Mouse (Mus musculus) ES-E14 (cell line): ENCODE results near the gene 1700030K09Rik.

ENCODE experiments used
- CHD2 ChIP-seq: IDR thresholded peaks from 2 replicates; pipeline ENCODE4 v1.6.1; 2014; ENCODE audit warnings: mild to moderate bottlenecking, low read depth, low read length, inconsistent platforms
- HCFC1 ChIP-seq: IDR thresholded peaks from 2 replicates; pipeline ENCODE4 v1.6.1; 2012; ENCODE audit warnings: low read length, inconsistent platforms, borderline replicate concordance; ENCODE audit not compliant: insufficient read depth
- MAFK ChIP-seq: IDR thresholded peaks from 2 replicates; pipeline ENCODE4 v1.6.1; 2014; ENCODE audit warnings: mild to moderate bottlenecking, low read depth, low read length, inconsistent platforms; ENCODE audit not compliant: insufficient read depth
- ZC3H11A ChIP-seq: IDR thresholded peaks from 2 replicates; pipeline ENCODE4 v1.6.1; 2012; ENCODE audit warnings: low read depth, mild to moderate bottlenecking, inconsistent platforms, low read length, borderline replicate concordance
- ZNF384 ChIP-seq: IDR thresholded peaks from 2 replicates; pipeline ENCODE4 v1.6.1; 2012; ENCODE audit warnings: low read depth, low read length, inconsistent platforms

- TF ChIP-seq ZC3H11A (no peak), ZNF384 (no peak), CHD2 (no peak), HCFC1 (no peak), MAFK (no peak)
Measured at GRCm38 (mm10) chr8:72469243-72469642, 25.6 kb downstream of the 1700030K09Rik start.
